Mouse (Mus musculus): ENCODE results near the gene Sumo3. TPM values are rescaled to one million over a fixed set of nuclear protein-coding genes. Genes with fewer than 3 reads are reported as not detected.

The Sumo3 gene
- polyA plus RNA-seq, 1 experiment from 2014 or later, result 170 TPM

MicroRNA genes within 50 kb of the gene (microRNA counts, 519-probe panel; counts per million panel counts)
- 1,806 counts per million, percentile 14 among the panel's probes with 10 or more counts for microRNA mmu-miR-1930

Small RNA genes lying within 50 kb of the gene (microRNA-seq; reads per million reads assigned to microRNA genes)
- gene Mir1930, result 10.2 reads per million, percentile 27 among the genes with 10 or more reads in this experiment

Other genes starting within 250 kb of the Sumo3 start
- gene Adarb1, start 187.8 kb upstream of the Sumo3 start, polyA plus RNA-seq (2015; fragmentation: Nextera tagmentation; extraction: Ambion mirVana), result 11.7 and 15.3 TPM in 2 replicates
- gene Fam207a, start 90.3 kb upstream of the Sumo3 start, polyA plus RNA-seq (2015; fragmentation: Nextera tagmentation; extraction: Ambion mirVana), result 23.2 and 24.5 TPM in 2 replicates
- 4.7 and 8.7 TPM in 2 replicates for gene Itgb2, start 75.8 kb upstream of the Sumo3 start, polyA plus RNA-seq (2015; fragmentation: Nextera tagmentation; extraction: Ambion mirVana)
- gene Pttg1ip, start 24.4 kb upstream of the Sumo3 start, polyA plus RNA-seq (2015; fragmentation: Nextera tagmentation; extraction: Ambion mirVana), result 127 and 132 TPM in 2 replicates
- gene Gm49325, start 100 bp downstream of the Sumo3 start, polyA plus RNA-seq (2015; fragmentation: Nextera tagmentation; extraction: Ambion mirVana), result 4.6 TPM in 1 of 2 replicates, not detected in the other
- gene Ube2g2, start 16.2 kb downstream of the Sumo3 start, polyA plus RNA-seq (2015; fragmentation: Nextera tagmentation; extraction: Ambion mirVana), result 85.4 and 91.0 TPM in 2 replicates
- 0.10 and 0.28 TPM in 2 replicates for gene Tspear, start 80.5 kb downstream of the Sumo3 start, polyA plus RNA-seq (2015; fragmentation: Nextera tagmentation; extraction: Ambion mirVana)
- gene Gm19402, start 84.7 kb downstream of the Sumo3 start, polyA plus RNA-seq (2015; fragmentation: Nextera tagmentation; extraction: Ambion mirVana), result not detected in 2 replicates
- gene Gm9508, start 91.1 kb downstream of the Sumo3 start, polyA plus RNA-seq (2015; fragmentation: Nextera tagmentation; extraction: Ambion mirVana), result not detected in 2 replicates
- gene Gm10272, start 100.5 kb downstream of the Sumo3 start, polyA plus RNA-seq (2015; fragmentation: Nextera tagmentation; extraction: Ambion mirVana), result not detected in 2 replicates
- not detected in 2 replicates for gene Gm10024, start 105.4 kb downstream of the Sumo3 start, polyA plus RNA-seq (2015; fragmentation: Nextera tagmentation; extraction: Ambion mirVana)
- gene Gm10142, start 109.7 kb downstream of the Sumo3 start, polyA plus RNA-seq (2015; fragmentation: Nextera tagmentation; extraction: Ambion mirVana), result not detected in 2 replicates
- gene Krtap12-1, start 114.5 kb downstream of the Sumo3 start, polyA plus RNA-seq (2015; fragmentation: Nextera tagmentation; extraction: Ambion mirVana), result not detected in 2 replicates
- gene Gm10100, start 120.4 kb downstream of the Sumo3 start, polyA plus RNA-seq (2015; fragmentation: Nextera tagmentation; extraction: Ambion mirVana), result not detected in 2 replicates
- not detected in 2 replicates for gene Gm18596, start 136.5 kb downstream of the Sumo3 start, polyA plus RNA-seq (2015; fragmentation: Nextera tagmentation; extraction: Ambion mirVana)
- gene Gm9736, start 145.3 kb downstream of the Sumo3 start, polyA plus RNA-seq (2015; fragmentation: Nextera tagmentation; extraction: Ambion mirVana), result not detected in 2 replicates
- gene Gm3233, start 153.6 kb downstream of the Sumo3 start, polyA plus RNA-seq (2015; fragmentation: Nextera tagmentation; extraction: Ambion mirVana), result not detected in 2 replicates
- not detected in 2 replicates for gene Gm3238, start 165.2 kb downstream of the Sumo3 start, polyA plus RNA-seq (2015; fragmentation: Nextera tagmentation; extraction: Ambion mirVana)
- not detected in 2 replicates for gene Gm7138, start 170.8 kb downstream of the Sumo3 start, polyA plus RNA-seq (2015; fragmentation: Nextera tagmentation; extraction: Ambion mirVana)
- gene Gm3250, start 176.4 kb downstream of the Sumo3 start, polyA plus RNA-seq (2015; fragmentation: Nextera tagmentation; extraction: Ambion mirVana), result not detected in 2 replicates
- not detected in 2 replicates for gene Gm7137, start 182.1 kb downstream of the Sumo3 start, polyA plus RNA-seq (2015; fragmentation: Nextera tagmentation; extraction: Ambion mirVana)
- gene Gm9639, start 189.0 kb downstream of the Sumo3 start, polyA plus RNA-seq (2015; fragmentation: Nextera tagmentation; extraction: Ambion mirVana), result not detected in 2 replicates
- not detected in 2 replicates for gene Gm19668, start 193.0 kb downstream of the Sumo3 start, polyA plus RNA-seq (2015; fragmentation: Nextera tagmentation; extraction: Ambion mirVana)
- gene Gm9507, start 205.7 kb downstream of the Sumo3 start, polyA plus RNA-seq (2015; fragmentation: Nextera tagmentation; extraction: Ambion mirVana), result not detected in 2 replicates
- gene Gm2696, start 208.6 kb downstream of the Sumo3 start, polyA plus RNA-seq (2015; fragmentation: Nextera tagmentation; extraction: Ambion mirVana), result not detected in 2 replicates
- gene Krtap10-4, start 221.0 kb downstream of the Sumo3 start, polyA plus RNA-seq (2015; fragmentation: Nextera tagmentation; extraction: Ambion mirVana), result not detected in 2 replicates
- gene Krtap10-10, start 229.8 kb downstream of the Sumo3 start, polyA plus RNA-seq (2015; fragmentation: Nextera tagmentation; extraction: Ambion mirVana), result not detected in 2 replicates
- gene Gm36176, start 240.7 kb downstream of the Sumo3 start, polyA plus RNA-seq (2015; fragmentation: Nextera tagmentation; extraction: Ambion mirVana), result not detected in 2 replicates
- not detected in 2 replicates for gene Gm10318, start 246.8 kb downstream of the Sumo3 start, polyA plus RNA-seq (2015; fragmentation: Nextera tagmentation; extraction: Ambion mirVana)